Mouse (Mus musculus) MEL (cell line): ENCODE results near the gene Dscam. TPM values are rescaled to one million over a fixed set of nuclear protein-coding genes. Genes with fewer than 3 reads are reported as not detected.

Experiments
- DNase-seq: peaks from one replicate; pipeline ENCODE4 v3.0.0; 2011; ENCODE audit warnings: low read depth, low spot score
- H3K27ac ChIP-seq: 2 replicates; pipeline ENCODE4 v1.5.1; 2012; ENCODE audit warnings: low read depth, mild to moderate bottlenecking, control low read depth, low read length, moderate library complexity; ENCODE audit not compliant: control insufficient read depth
- H3K27me3 ChIP-seq, 2 experiments: fragments of 150-350 bp in 1 of 2; sonication (generic) in 1 of 2; 2 replicates each; pipeline ENCODE4 v1.6.1; 2012; ENCODE audit warnings: low read length in 2 of 2, mild to moderate bottlenecking in 2 of 2, improper control_type of control experiment in 1 of 2, moderate library complexity in 1 of 2; ENCODE audit not compliant: insufficient read depth in 2 of 2, control insufficient read depth in 1 of 2
- H3K36me3 ChIP-seq, 2 experiments: 2 replicates each; pipeline ENCODE4 v1.6.1; 2012 to 2014; ENCODE audit warnings: low read length in 2 of 2, improper control_type of control experiment in 1 of 2, inconsistent platforms in 1 of 2, mild to moderate bottlenecking in 1 of 2; ENCODE audit not compliant: insufficient read depth in 2 of 2, control insufficient read depth in 1 of 2
- H3K4me1 ChIP-seq, 2 experiments: fragments of 150-350 bp in 1 of 2; sonication (generic) in 1 of 2; 2 replicates each; pipeline ENCODE4 v1.6.1; 2012; ENCODE audit warnings: low read length in 2 of 2, improper control_type of control experiment in 1 of 2, mild to moderate bottlenecking in 1 of 2; ENCODE audit not compliant: insufficient read depth in 2 of 2, control insufficient read depth in 1 of 2
- H3K4me3 ChIP-seq, 2 experiments: fragments of 150-350 bp in 1 of 2; sonication (generic) in 1 of 2; 2 replicates each; pipeline ENCODE4 v1.5.1; 2012; ENCODE audit warnings: low read depth in 2 of 2, low read length in 2 of 2, mild to moderate bottlenecking in 2 of 2, moderate library complexity in 2 of 2, control low read depth in 1 of 2, improper control_type of control experiment in 1 of 2; ENCODE audit not compliant: control insufficient read depth in 1 of 2, insufficient read depth in 1 of 2
- H3K79me2 ChIP-seq: 2 replicates; pipeline ENCODE4 v1.6.1; 2012; ENCODE audit warnings: mild to moderate bottlenecking, low read length, moderate library complexity; ENCODE audit not compliant: control insufficient read depth, poor library complexity, insufficient read depth
- H3K9ac ChIP-seq: 2 replicates; pipeline ENCODE4 v1.6.1; 2012; ENCODE audit warnings: low read depth, mild to moderate bottlenecking, control low read depth, low read length, moderate library complexity; ENCODE audit not compliant: control insufficient read depth, poor library complexity, severe bottlenecking
- H3K9me3 ChIP-seq: fragments of 150-350 bp; sonication (generic); replicated peaks from 2 replicates; pipeline ENCODE4 v1.6.1; 2012; ENCODE audit warnings: mild to moderate bottlenecking, low read length, improper control_type of control experiment, moderate library complexity; ENCODE audit not compliant: insufficient read depth
- CHD1 ChIP-seq: IDR thresholded peaks from 2 replicates; pipeline ENCODE4 v1.6.1; 2012; ENCODE audit warnings: low read depth, mild to moderate bottlenecking, inconsistent platforms, low read length, improper control_type of control experiment
- E2F4 ChIP-seq: IDR thresholded peaks from 2 replicates; pipeline ENCODE4 v1.6.1; 2011; ENCODE audit warnings: low read depth, low read length, improper control_type of control experiment, borderline replicate concordance
- EP300 ChIP-seq, 2 experiments: IDR thresholded peaks; 2 replicates each; pipeline ENCODE4 v1.6.1; 2011; ENCODE audit warnings: improper control_type of control experiment in 2 of 2, low read length in 2 of 2, low read depth in 1 of 2, mild to moderate bottlenecking in 1 of 2
- GATA1 ChIP-seq: IDR thresholded peaks from 2 replicates; pipeline ENCODE4 v1.6.1; 2011; ENCODE audit warnings: low read depth, low read length, improper control_type of control experiment
- HCFC1 ChIP-seq: IDR thresholded peaks from 2 replicates; pipeline ENCODE4 v1.6.1; 2012; ENCODE audit warnings: low read depth, mild to moderate bottlenecking, inconsistent platforms, low read length, improper control_type of control experiment, moderate library complexity
- MAFK ChIP-seq: IDR thresholded peaks from 2 replicates; pipeline ENCODE4 v1.6.1; 2011; ENCODE audit warnings: low read depth, mild to moderate bottlenecking, low read length, improper control_type of control experiment, borderline replicate concordance
- MAX ChIP-seq: IDR thresholded peaks from 2 replicates; pipeline ENCODE4 v1.6.1; 2011; ENCODE audit warnings: low read length, improper control_type of control experiment
- MEF2A ChIP-seq: IDR thresholded peaks from 2 replicates; pipeline ENCODE4 v1.6.1; 2014; ENCODE audit warnings: low read depth, mild to moderate bottlenecking, inconsistent platforms, low read length, improper control_type of control experiment; ENCODE audit not compliant: poor library complexity, insufficient replicate concordance, severe bottlenecking; ENCODE audit errors: extremely low read depth
- MYB ChIP-seq: IDR thresholded peaks from 2 replicates; pipeline ENCODE4 v1.6.1; 2011; ENCODE audit warnings: mild to moderate bottlenecking, low read depth, low read length, improper control_type of control experiment
- NRF1 ChIP-seq: IDR thresholded peaks from 2 replicates; pipeline ENCODE4 v1.6.1; 2014; ENCODE audit warnings: low read depth, mild to moderate bottlenecking, inconsistent platforms, low read length, improper control_type of control experiment, moderate library complexity; ENCODE audit not compliant: poor library complexity, insufficient read depth, severe bottlenecking
- POLR2A ChIP-seq, 2 experiments: IDR thresholded peaks; 2 replicates each; pipeline ENCODE4 v1.6.1; 2011 to 2012; ENCODE audit warnings: low read length in 2 of 2, mild to moderate bottlenecking in 2 of 2, control low read depth in 1 of 2, improper control_type of control experiment in 1 of 2, low read depth in 1 of 2, moderate library complexity in 1 of 2; ENCODE audit not compliant: control insufficient read depth in 1 of 2, insufficient read depth in 1 of 2, poor library complexity in 1 of 2
- POLR2AphosphoS5 ChIP-seq: IDR thresholded peaks from 2 replicates; pipeline ENCODE4 v1.6.1; 2012; ENCODE audit warnings: low read depth, borderline replicate concordance, mild to moderate bottlenecking, inconsistent platforms, low read length, moderate library complexity, mixed read lengths
- TAL1 ChIP-seq: IDR thresholded peaks from 2 replicates; pipeline ENCODE4 v1.6.1; 2012; ENCODE audit warnings: mild to moderate bottlenecking, inconsistent platforms, low read length, moderate library complexity, mixed read lengths
- TBP ChIP-seq: IDR thresholded peaks from 2 replicates; pipeline ENCODE4 v1.8.0; 2011; ENCODE audit warnings: low read depth, low read length, improper control_type of control experiment
- TCF12 ChIP-seq: IDR thresholded peaks from 2 replicates; pipeline ENCODE4 v1.6.1; 2014; ENCODE audit warnings: low read depth, mild to moderate bottlenecking, inconsistent platforms, low read length, improper control_type of control experiment, moderate library complexity
- USF2 ChIP-seq, 2 experiments: IDR thresholded peaks; 2 replicates each; pipeline ENCODE4 v1.6.1; 2011 to 2012; ENCODE audit warnings: improper control_type of control experiment in 2 of 2, low read length in 2 of 2, borderline replicate concordance in 1 of 2, inconsistent platforms in 1 of 2, low read depth in 1 of 2, mild to moderate bottlenecking in 1 of 2; ENCODE audit not compliant: insufficient read depth in 1 of 2
- ZC3H11A ChIP-seq: IDR thresholded peaks from 2 replicates; pipeline ENCODE4 v1.6.1; 2012; ENCODE audit warnings: low read depth, mild to moderate bottlenecking, inconsistent platforms, low read length, improper control_type of control experiment
- ZKSCAN1 ChIP-seq: IDR thresholded peaks from 2 replicates; pipeline ENCODE4 v1.6.1; 2012; ENCODE audit warnings: low read depth, mild to moderate bottlenecking, inconsistent platforms, low read length, improper control_type of control experiment, moderate library complexity
- ZMIZ1 ChIP-seq: IDR thresholded peaks from 2 replicates; pipeline ENCODE4 v1.6.1; 2012; ENCODE audit warnings: low read depth, mild to moderate bottlenecking, inconsistent platforms, low read length, improper control_type of control experiment, moderate library complexity
- ZNF384 ChIP-seq: IDR thresholded peaks from 2 replicates; pipeline ENCODE4 v1.6.1; 2012; ENCODE audit warnings: low read depth, mild to moderate bottlenecking, inconsistent platforms, low read length, improper control_type of control experiment
- polyA plus RNA-seq, 2 experiments: library from polyadenylated mRNA; stranded (reverse) in 1 of 2; unstranded in 1 of 2; fragments of >175 nt in 1 of 2; fragments of >200 nt in 1 of 2; gene quantifications; 2 replicates each; pipeline versions ENCODE4 v1.2.1 to v1.2.4; 2012; ENCODE audit warnings: low replicate concordance in 2 of 2, low read depth in 1 of 2; ENCODE audit not compliant: insufficient read length in 2 of 2, insufficient read depth in 1 of 2, missing spikeins in 1 of 2
- total RNA-seq: library from RNA; depleted of rRNA; stranded (reverse); fragments of 300-350 nt; gene quantifications from 2 replicates; pipeline ENCODE4 v1.2.3, GENCODE M21; 2012

Gene Dscam
- total and polyA plus RNA-seq, 3 experiments = not detected

GRCm38 (mm10) chr16:96725071-96725724 is 445.4 kb downstream of the Dscam start:
- no peak overlapping the region for H3K27ac ChIP-seq
- no peaks in the 10 kb centered on the region for H3K9me3 ChIP-seq
- H3K4me1 ChIP-seq = no peaks in the 10 kb centered on the region
- no peak for DNase-seq
- H3K79me2 ChIP-seq = no peaks in the 10 kb centered on the region
- no peak overlapping the region for H3K9ac ChIP-seq
- H3K36me3 ChIP-seq = no peaks in the 10 kb centered on the region
- H3K4me3 ChIP-seq = no peak overlapping the region
- TF ChIP-seq POLR2AphosphoS5 = no peak
- H3K27me3 ChIP-seq = no peaks in the 10 kb centered on the region; a peak in 1 of 4 replicates

- Histone ChIP-seq H3K4me1 (no peaks in the 10 kb centered on the region), H3K9me3 (no peaks in the 10 kb centered on the region), H3K4me3 (no peak overlapping the region), H3K27me3 (no peaks in the 10 kb centered on the region; a peak in 1 of 4 replicates), H3K9ac (no peak overlapping the region), H3K27ac (no peak overlapping the region), H3K36me3 (no peaks in the 10 kb centered on the region), H3K79me2 (no peaks in the 10 kb centered on the region)
- no peak for DNase-seq
- TF ChIP-seq CHD1 = no peak
- no peak for TF ChIP-seq TAL1
- no peak for TF ChIP-seq MAFK
- TF ChIP-seq EP300 (IDR thresholded peaks at IDR 0.05; ENCODE audit: low read depth in 1 of 2, low read length in 2 of 2) = no peak
- TF ChIP-seq ZC3H11A = no peak
- TF ChIP-seq ZMIZ1 = no peak
- TF ChIP-seq ZKSCAN1 = no peak
- TF ChIP-seq GATA1 = no peak
- TF ChIP-seq MAX = no peak
- TF ChIP-seq MYB = no peak
- TF ChIP-seq USF2 (IDR thresholded peaks at IDR 0.05; ENCODE audit: borderline replicate concordance in 1 of 2, insufficient read depth in 1 of 2, low read depth in 1 of 2, low read length in 2 of 2) = no peak
- no peak for TF ChIP-seq ZNF384
- no peak for TF ChIP-seq TBP
These were observed 446.0 kb downstream of the Dscam start for GRCm38 (mm10) chr16:96724591-96724990.

- H3K9ac ChIP-seq = no peak overlapping the region
- no peaks in the 10 kb centered on the region for H3K36me3 ChIP-seq
- no peak for DNase-seq
- no peaks in the 10 kb centered on the region for H3K79me2 ChIP-seq
- TF ChIP-seq E2F4 = no peak
- TF ChIP-seq ZNF384 = no peak
- no peak for TF ChIP-seq MEF2A
- TF ChIP-seq POLR2A (IDR thresholded peaks at IDR 0.05; ENCODE audit: control insufficient read depth in 1 of 2, insufficient read depth in 1 of 2, low read depth in 1 of 2, low read length in 2 of 2, poor library complexity in 1 of 2) = no peak
- no peak for TF ChIP-seq MYB
- no peak for TF ChIP-seq ZC3H11A
- no peak for TF ChIP-seq TCF12
- no peak for TF ChIP-seq NRF1
- TF ChIP-seq MAX = no peak
- TF ChIP-seq CHD1 = no peak
- no peak for TF ChIP-seq HCFC1
- H3K27me3 ChIP-seq = no peaks in the 10 kb centered on the region; a peak in 1 of 4 replicates
- no peak overlapping the region for H3K27ac ChIP-seq
- no peaks in the 10 kb centered on the region for H3K9me3 ChIP-seq
- H3K4me1 ChIP-seq = no peaks in the 10 kb centered on the region
- no peak overlapping the region for H3K4me3 ChIP-seq
These were observed 446.4 kb downstream of the Dscam start for GRCm38 (mm10) chr16:96724123-96724522.
